Mouse (Mus musculus) myocyte (in vitro differentiated cells): ENCODE data around the gene Wdr46.

ENCODE experiments used
- CEBPB ChIP-seq: IDR thresholded peaks from 2 replicates; pipeline ENCODE4 v1.6.1; 2011; ENCODE audit warnings: mild to moderate bottlenecking, moderate library complexity; ENCODE audit not compliant: poor library complexity, insufficient read depth, severe bottlenecking
- E2F4 ChIP-seq: IDR thresholded peaks from one replicate; pipeline ENCODE4 v1.6.1; 2011; ENCODE audit warnings: mild to moderate bottlenecking, control low read depth, moderate library complexity; ENCODE audit not compliant: insufficient read depth
- MAX ChIP-seq: IDR thresholded peaks from one replicate; pipeline ENCODE4 v1.6.1; 2011; ENCODE audit warnings: low read depth, mild to moderate bottlenecking, control low read depth
- MYOD1 ChIP-seq, 3 experiments: IDR thresholded peaks; one replicate each; pipeline ENCODE4 v1.6.1; 2011; ENCODE audit warnings: control low read depth in 2 of 3, low read depth in 2 of 3, mild to moderate bottlenecking in 2 of 3, moderate library complexity in 1 of 3; ENCODE audit not compliant: insufficient read length in 2 of 3, control insufficient read depth in 1 of 3
- MYOG ChIP-seq, 3 experiments: IDR thresholded peaks; one replicate each; pipeline ENCODE4 v1.6.1; 2011; ENCODE audit warnings: control low read depth in 2 of 3, low read depth in 2 of 3, mild to moderate bottlenecking in 2 of 3; ENCODE audit not compliant: insufficient read length in 2 of 3, control insufficient read depth in 1 of 3, insufficient read depth in 1 of 3
- POLR2A ChIP-seq: IDR thresholded peaks from one replicate; pipeline ENCODE4 v1.6.1; 2011; ENCODE audit warnings: low read depth, mild to moderate bottlenecking, control low read depth, moderate library complexity; ENCODE audit not compliant: insufficient read length
- POLR2AphosphoS2 ChIP-seq: IDR thresholded peaks from one replicate; pipeline ENCODE4 v1.6.1; 2011; ENCODE audit warnings: low read depth, control low read depth; ENCODE audit not compliant: insufficient read length
- REST ChIP-seq: IDR thresholded peaks from one replicate; pipeline ENCODE4 v1.6.1; 2011; ENCODE audit warnings: mild to moderate bottlenecking, control low read depth, moderate library complexity; ENCODE audit not compliant: insufficient read depth, insufficient read length
- SRF ChIP-seq: IDR thresholded peaks from one replicate; pipeline ENCODE4 v1.6.1; 2011; ENCODE audit warnings: low read depth; ENCODE audit not compliant: control insufficient read depth, insufficient read length
- TCF12 ChIP-seq: IDR thresholded peaks from one replicate; pipeline ENCODE4 v1.6.1; 2011; ENCODE audit warnings: mild to moderate bottlenecking, control low read depth; ENCODE audit not compliant: poor library complexity, insufficient read depth, severe bottlenecking
- TCF3 ChIP-seq: IDR thresholded peaks from one replicate; pipeline ENCODE4 v1.6.1; 2011; ENCODE audit warnings: low read depth, control low read depth; ENCODE audit not compliant: insufficient read length
- USF1 ChIP-seq: IDR thresholded peaks from one replicate; pipeline ENCODE4 v1.6.1; 2011; ENCODE audit warnings: low read depth, mild to moderate bottlenecking, control low read depth, moderate library complexity

DNA sequence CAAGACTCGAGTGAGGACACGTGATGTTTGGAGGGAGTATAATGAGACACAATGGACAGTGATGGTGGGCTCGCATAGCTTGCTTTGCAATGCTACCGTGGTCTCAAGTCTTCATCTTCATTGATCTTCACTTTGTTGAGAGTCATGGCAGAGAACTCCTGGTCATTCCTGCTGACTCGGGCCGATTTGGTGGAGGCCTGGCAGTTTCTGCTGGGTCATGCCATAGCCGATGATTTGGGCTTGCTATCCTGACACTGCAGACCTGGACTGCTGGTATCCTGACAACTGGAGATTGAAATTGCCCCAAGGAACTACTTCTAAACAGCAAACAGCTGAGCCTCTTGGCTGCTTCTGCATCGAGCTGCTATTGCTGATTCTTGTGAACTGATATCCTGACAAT, 54.5 kb downstream of the Wdr46 start:
- TF ChIP-seq TCF3 (no peak), MAX (no peak), POLR2A (no peak), CEBPB (no peak), MYOG (IDR thresholded peaks at IDR 0.05; ENCODE audit: control insufficient read depth in 1 of 3, insufficient read depth in 1 of 3, insufficient read length in 2 of 3, low read depth in 2 of 3) (no peak), E2F4 (no peak), POLR2AphosphoS2 (no peak), SRF (no peak), USF1 (no peak), REST (no peak), MYOD1 (IDR thresholded peaks at IDR 0.05; ENCODE audit: control insufficient read depth in 1 of 3, insufficient read length in 2 of 3, low read depth in 2 of 3) (no peak), TCF12 (no peak)
